Mouse (Mus musculus) T-cell, adult 66 days (primary cell): Measurements from ENCODE around the gene Fbxw20. TPM values are rescaled to one million over a fixed set of nuclear protein-coding genes. Genes with fewer than 3 reads are reported as not detected.

Source experiments
- total RNA-seq, 2 experiments: library from RNA; stranded (reverse); gene quantifications; 3 replicates in 1 of 2; 4 replicates in 1 of 2; pipeline ENCODE4 v1.2.4; 2023

Gene Fbxw20
- total RNA-seq: not detected

DNA sequence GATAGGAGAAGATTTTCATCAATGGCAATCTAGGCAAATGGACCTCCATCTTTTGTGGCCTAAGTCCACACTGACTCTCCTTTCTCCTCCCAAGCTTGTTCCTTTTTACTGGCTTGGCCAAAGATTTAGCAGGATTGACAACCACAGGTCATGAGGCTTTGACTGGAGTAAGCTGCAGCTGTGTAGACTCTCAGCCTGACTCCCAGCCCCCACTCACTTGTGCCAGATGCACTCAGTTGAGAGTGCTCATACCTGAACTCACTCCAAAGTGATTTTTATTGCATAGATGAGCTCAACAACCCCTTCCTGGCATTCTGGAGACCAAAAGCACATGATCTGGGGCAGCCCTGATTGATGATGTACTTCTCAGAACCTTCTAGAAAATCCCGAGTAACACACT, at the start of gene Fbxw20:
Gene Fbxw20 (minus strand): TSS at position 101 of the 400 bp plus-strand sequence.

DNA sequence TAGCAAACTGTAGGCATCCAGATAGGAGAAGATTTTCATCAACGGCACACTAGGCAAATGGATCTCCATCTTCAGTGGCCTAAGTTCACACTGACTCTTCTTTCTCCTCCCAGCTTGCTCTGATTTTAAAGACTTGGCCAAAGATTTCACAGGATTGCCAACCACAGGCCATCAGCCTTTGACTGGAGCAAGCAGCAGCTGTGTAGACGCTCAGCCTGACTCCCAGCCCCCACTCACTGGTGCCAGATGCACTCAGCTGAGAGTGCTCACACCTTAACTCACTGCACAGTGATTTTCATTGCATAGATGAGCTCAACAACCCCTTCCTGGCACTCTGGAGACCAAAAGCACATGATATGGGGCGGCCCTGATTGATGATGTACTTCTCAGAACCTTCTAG, 38.7 kb downstream of the Fbxw20 start, which contains the start of gene Fbxw13:
Gene Fbxw13 (minus strand): TSS at position 101 of the 400 bp plus-strand sequence.

Other genes with a start within 250 kb of the Fbxw20 start
- gene Ucn2, start 248.7 kb downstream of the Fbxw20 start, total RNA-seq: not detected
- 10 to 100 TPM; 14.0 to 15.2 TPM for gene Pfkfb4, start 243.0 kb downstream of the Fbxw20 start, total RNA-seq
- 1,000 to 10,000 TPM; 2,642 to 2,894 TPM for gene Shisa5, start 196.2 kb downstream of the Fbxw20 start, total RNA-seq
- 10 to 100 TPM; 15.0 to 18.6 TPM for gene Trex1, start 175.0 kb downstream of the Fbxw20 start, total RNA-seq
- 10 to 100 TPM; 37.6 to 38.0 TPM for gene Atrip, start 160.6 kb downstream of the Fbxw20 start, total RNA-seq
- gene Ccdc51, start 152.3 kb downstream of the Fbxw20 start, total RNA-seq: 10 to 100 TPM in 1 of 2 experiments, 1 to 10 TPM in 1; 8.0 to 12.0 TPM
- gene Tma7, start 152.2 kb downstream of the Fbxw20 start, total RNA-seq: 100 to 1,000 TPM; 310 to 372 TPM
- gene Plxnb1, start 139.4 kb downstream of the Fbxw20 start, total RNA-seq: 1 to 10 TPM; 2.6 to 4.7 TPM
- not detected for gene Fbxw21, start 72.7 kb downstream of the Fbxw20 start, total RNA-seq
- gene Fbxw13, start 38.8 kb downstream of the Fbxw20 start, total RNA-seq: not detected
- gene Fbxw14, start 52.9 kb upstream of the Fbxw20 start, total RNA-seq: not detected
- not detected for gene Fbxw28, start 104.9 kb upstream of the Fbxw20 start, total RNA-seq
- gene Fbxw22, start 169.5 kb upstream of the Fbxw20 start, total RNA-seq: not detected
- not detected for gene Fbxw16, start 214.4 kb upstream of the Fbxw20 start, total RNA-seq